Mouse (Mus musculus) stomach, embryonic 14.5 days (tissue): ENCODE measurements at regions not wholly inside any gene's neighbourhood (a gene's known extent, or its start where the extent isn't known, plus 50 kb on each side); places are given as distances from the start of the nearest gene placed in this dataset.

Experiments
- ATAC-seq: fragments of 200-750 bp; cut with Nextera tagmentation; 2 replicates; pipeline ENCODE4 v1.8.0; 2017; ENCODE audit warnings: low read depth, moderate TSS enrichment; ENCODE audit not compliant: insufficient number of reproducible peaks, insufficient read depth, low FRiP score
- H3K27ac ChIP-seq: fragments of 300-500 bp; sonication (generic); 2 replicates; pipeline ENCODE4 v1.5.1; 2014; ENCODE audit warnings: mild to moderate bottlenecking, low read length, moderate library complexity, mixed read lengths
- H3K27me3 ChIP-seq: fragments of 300-500 bp; sonication (generic); 2 replicates; pipeline ENCODE4 v1.6.1; 2014; ENCODE audit warnings: low read length, control low read depth, mixed read lengths; ENCODE audit not compliant: control insufficient read depth, insufficient read depth
- H3K36me3 ChIP-seq: fragments of 300-500 bp; sonication (generic); 2 replicates; pipeline ENCODE4 v1.6.1; 2014; ENCODE audit warnings: mild to moderate bottlenecking, control low read depth, low read length, moderate library complexity, mixed read lengths; ENCODE audit not compliant: control insufficient read depth, insufficient read depth
- H3K4me1 ChIP-seq: fragments of 300-500 bp; sonication (generic); 2 replicates; pipeline ENCODE4 v1.6.1; 2014; ENCODE audit warnings: low read length, control low read depth, mixed read lengths; ENCODE audit not compliant: control insufficient read depth, insufficient read depth
- H3K4me2 ChIP-seq: fragments of 300-500 bp; sonication (generic); replicated peaks from 2 replicates; pipeline ENCODE4 v1.6.1; 2014; ENCODE audit warnings: low read depth, low read length, control low read depth
- H3K4me3 ChIP-seq: fragments of 300-500 bp; sonication (generic); 2 replicates; pipeline ENCODE4 v1.5.1; 2014; ENCODE audit warnings: low read depth, low read length, control low read depth
- H3K9ac ChIP-seq: fragments of 300-500 bp; sonication (generic); replicated peaks from 2 replicates; pipeline ENCODE4 v1.6.1; 2014; ENCODE audit warnings: low read depth, mild to moderate bottlenecking, control low read depth, low read length, moderate library complexity, mixed read lengths
- H3K9me3 ChIP-seq: fragments of 300-500 bp; sonication (generic); 2 replicates; pipeline ENCODE4 v1.6.1; 2016; ENCODE audit warnings: low read depth, low read length, control low read depth; ENCODE audit not compliant: control insufficient read depth
- WGBS: fragments of 180-500 bp; shearing (Covaris S2); extraction: QIAGEN DNeasy Blood & Tissue Kit; methylation state at CpG from one replicate; pipeline ENCODE4 v1.1.7; 2014; 5-methylcytosine and 5-hydroxymethylcytosine counted together

- H3K9me3 ChIP-seq = no peaks in the 10 kb centered on the region
- H3K4me3 ChIP-seq = no peak overlapping the region
- H3K27me3 ChIP-seq = no peaks in the 10 kb centered on the region
- no peaks in the 10 kb centered on the region for H3K4me1 ChIP-seq
- H3K36me3 ChIP-seq = no peaks in the 10 kb centered on the region
- WGBS = 14% methylated on average over 8 of the region's 8 CpGs
- H3K4me2 ChIP-seq = no peak overlapping the region
- no peak overlapping the region for H3K9ac ChIP-seq
- no peak overlapping the region for H3K27ac ChIP-seq
- ATAC-seq = no peak
Observed at GRCm38 (mm10) chr16:95127616-95128015, 129.7 kb upstream of the Kcnj15 start.

GRCm38 (mm10) chr16:95131815-95132214 is 125.5 kb upstream of the Kcnj15 start:
- no peaks in the 10 kb centered on the region for H3K4me1 ChIP-seq
- 56% methylated on average over 5 of the region's 5 CpGs for WGBS
- ATAC-seq = no peak

GRCm38 (mm10) chr16:95138809-95139208 is 118.5 kb upstream of the Kcnj15 start:
- 46% methylated on average over 3 of the region's 3 CpGs for WGBS
- no peak for ATAC-seq
- Histone ChIP-seq H3K4me2 (no peak overlapping the region), H3K4me3 (no peak overlapping the region), H3K4me1 (no peaks in the 10 kb centered on the region), H3K27ac (no peak overlapping the region), H3K36me3 (no peaks in the 10 kb centered on the region), H3K9me3 (no peaks in the 10 kb centered on the region), H3K9ac (no peak overlapping the region), H3K27me3 (no peaks in the 10 kb centered on the region)

More at GRCm38 (mm10) chr16:95131815-95132214, 125.5 kb upstream of the Kcnj15 start:
- Histone ChIP-seq H3K27me3 (no peaks in the 10 kb centered on the region), H3K9me3 (no peaks in the 10 kb centered on the region), H3K9ac (no peak overlapping the region), H3K36me3 (no peaks in the 10 kb centered on the region), H3K4me3 (no peak overlapping the region), H3K27ac (no peak overlapping the region), H3K4me2 (no peak overlapping the region)

GRCm38 (mm10) chr16:95141510-95142394 is 115.6 kb upstream of the Kcnj15 start:
- Histone ChIP-seq H3K4me1 (no peaks in the 10 kb centered on the region), H3K4me3 (no peak overlapping the region), H3K27me3 (no peaks in the 10 kb centered on the region), H3K4me2 (no peak overlapping the region), H3K27ac (no peak overlapping the region), H3K9me3 (no peaks in the 10 kb centered on the region), H3K9ac (no peak overlapping the region), H3K36me3 (no peaks in the 10 kb centered on the region)
- 72% methylated on average over 8 of the region's 8 CpGs for WGBS
- ATAC-seq = no peak

GRCm38 (mm10) chr16:95150499-95150898 is 106.9 kb upstream of the Kcnj15 start:
- ATAC-seq = no peak
- Histone ChIP-seq H3K4me3 (no peak overlapping the region), H3K4me2 (no peak overlapping the region), H3K9ac (no peak overlapping the region), H3K27ac (no peak overlapping the region), H3K4me1 (no peaks in the 10 kb centered on the region), H3K9me3 (no peaks in the 10 kb centered on the region), H3K36me3 (no peaks in the 10 kb centered on the region), H3K27me3 (no peaks in the 10 kb centered on the region)
- WGBS = 60% methylated on average over 8 of the region's 8 CpGs

GRCm38 (mm10) chr16:95151499-95151898 is 105.9 kb upstream of the Kcnj15 start:
- Histone ChIP-seq H3K9me3 (no peaks in the 10 kb centered on the region), H3K9ac (no peak overlapping the region)
- 81% methylated on average over 3 of the region's 3 CpGs for WGBS

GRCm38 (mm10) chr16:95151914-95152313 is 105.4 kb upstream of the Kcnj15 start:
- H3K27ac ChIP-seq = no peak overlapping the region
- no peak overlapping the region for H3K4me3 ChIP-seq
- no peaks in the 10 kb centered on the region for H3K27me3 ChIP-seq
- H3K36me3 ChIP-seq = no peaks in the 10 kb centered on the region
- no peak overlapping the region for H3K9ac ChIP-seq
- H3K4me2 ChIP-seq = no peak overlapping the region
- 83% methylated on average over 6 of the region's 6 CpGs for WGBS
- no peaks in the 10 kb centered on the region for H3K4me1 ChIP-seq
- no peaks in the 10 kb centered on the region for H3K9me3 ChIP-seq
- ATAC-seq = no peak

More at GRCm38 (mm10) chr16:95151499-95151898, 105.9 kb upstream of the Kcnj15 start:
- H3K4me1 ChIP-seq = no peaks in the 10 kb centered on the region
- no peaks in the 10 kb centered on the region for H3K36me3 ChIP-seq
- ATAC-seq = no peak
- no peak overlapping the region for H3K27ac ChIP-seq
- no peak overlapping the region for H3K4me2 ChIP-seq
- H3K27me3 ChIP-seq = no peaks in the 10 kb centered on the region
- H3K4me3 ChIP-seq = no peak overlapping the region

- Histone ChIP-seq H3K27ac (no peak overlapping the region), H3K4me3 (no peak overlapping the region), H3K9me3 (no peaks in the 10 kb centered on the region), H3K27me3 (no peaks in the 10 kb centered on the region), H3K36me3 (no peaks in the 10 kb centered on the region), H3K4me2 (no peak overlapping the region), H3K9ac (no peak overlapping the region), H3K4me1 (no peaks in the 10 kb centered on the region)
- WGBS = 35% methylated on average over 13 of the region's 13 CpGs
- no peak for ATAC-seq
Observed at GRCm38 (mm10) chr16:95152742-95153383, 104.5 kb upstream of the Kcnj15 start.
